Mouse (Mus musculus) intestine, postnatal 0 days (tissue): ENCODE data around the gene Sec1. TPM values are rescaled to one million over a fixed set of nuclear protein-coding genes. Genes with fewer than 3 reads are reported as not detected.

ENCODE experiments used
- ATAC-seq: fragments of 200-750 bp; cut with Nextera tagmentation; 2 replicates; pipeline ENCODE4 v1.8.0; 2017; ENCODE audit warnings: mild to moderate bottlenecking, moderate TSS enrichment, moderate library complexity
- H3K27ac ChIP-seq: fragments of 300-500 bp; sonication (generic); 2 replicates; pipeline ENCODE4 v1.5.1; 2014; ENCODE audit warnings: mild to moderate bottlenecking, low read depth, low read length, moderate library complexity
- H3K27me3 ChIP-seq: fragments of 300-500 bp; sonication (generic); replicated peaks from 2 replicates; pipeline ENCODE4 v1.6.1; 2014; ENCODE audit warnings: low read length, mixed read lengths; ENCODE audit not compliant: control insufficient read depth, insufficient read depth
- H3K36me3 ChIP-seq: fragments of 300-500 bp; sonication (generic); 2 replicates; pipeline ENCODE4 v1.6.1; 2014; ENCODE audit warnings: mild to moderate bottlenecking, moderate library complexity; ENCODE audit not compliant: control insufficient read depth, insufficient read depth
- H3K4me1 ChIP-seq: fragments of 300-500 bp; sonication (generic); replicated peaks from 2 replicates; pipeline ENCODE4 v1.6.1; 2014; ENCODE audit warnings: antibody characterized with exemption, low read length, mixed read lengths; ENCODE audit not compliant: control insufficient read depth, insufficient read depth
- H3K4me2 ChIP-seq: fragments of 300-500 bp; sonication (generic); replicated peaks from 2 replicates; pipeline ENCODE4 v1.6.1; 2014; ENCODE audit warnings: low read depth, mild to moderate bottlenecking, moderate library complexity
- H3K4me3 ChIP-seq: fragments of 300-500 bp; sonication (generic); 2 replicates; pipeline ENCODE4 v1.5.1; 2014; ENCODE audit warnings: low read depth, low read length
- H3K9ac ChIP-seq: fragments of 300-500 bp; sonication (generic); 2 replicates; pipeline ENCODE4 v1.6.1; 2014; ENCODE audit warnings: mild to moderate bottlenecking, low read depth, low read length
- H3K9me3 ChIP-seq: fragments of 300-500 bp; sonication (generic); 2 replicates; pipeline ENCODE4 v1.6.1; 2016; ENCODE audit warnings: mixed run types; ENCODE audit not compliant: control insufficient read depth
- CTCF ChIP-seq: sonication (generic); IDR thresholded peaks from 2 replicates; pipeline ENCODE4 v1.5.1; 2016; ENCODE audit warnings: low read depth, mild to moderate bottlenecking, control low read depth, antibody characterized with exemption, moderate library complexity
- WGBS: fragments of 180-500 bp; shearing (Covaris S2); extraction: QIAGEN DNeasy Blood & Tissue Kit; methylation state at CpG from one replicate; pipeline ENCODE4 v1.1.7; 2014; 5-methylcytosine and 5-hydroxymethylcytosine counted together
- polyA plus RNA-seq: library from polyadenylated mRNA; unstranded; fragments of >200 nt; fragmentation: Nextera tagmentation; extraction: Ambion mirVana; gene quantifications from 2 replicates; pipeline ENCODE4 v1.2.1, GENCODE M21; 2015

Sec1 gene
- polyA plus RNA-seq, 1 experiment from 2014 or later: 0.08 TPM

DNA sequence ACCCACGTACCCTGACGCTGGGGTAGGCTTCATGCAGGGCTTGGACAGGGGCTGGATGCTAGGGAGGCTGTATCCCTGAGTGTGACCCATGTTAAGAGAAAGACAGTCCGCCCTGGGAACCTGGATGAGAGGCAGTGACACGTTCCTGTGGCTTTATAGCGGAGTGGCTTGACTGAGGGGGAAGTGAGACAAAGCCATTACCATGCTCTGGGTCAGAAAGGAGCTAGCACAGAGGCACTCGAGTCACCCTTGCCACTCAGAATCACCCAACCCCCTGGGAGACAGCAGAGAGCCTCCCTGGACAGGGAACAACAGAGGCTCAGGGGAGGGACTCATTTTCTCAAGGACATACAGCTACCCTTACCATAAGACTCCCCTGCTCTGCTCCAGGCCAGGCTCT, 5.1 kb downstream of the Sec1 start:
- no peak for ATAC-seq
- H3K4me2 ChIP-seq: no peak overlapping the region
- no peak overlapping the region for H3K27ac ChIP-seq
- H3K36me3 ChIP-seq: no peaks in the 10 kb centered on the region
- no peaks in the 10 kb centered on the region for H3K9me3 ChIP-seq
- 66% methylated on average over 6 of the region's 6 CpGs for WGBS
- H3K4me3 ChIP-seq: no peak overlapping the region
- TF ChIP-seq CTCF: no peak
- no peak overlapping the region for H3K9ac ChIP-seq
- no peaks in the 10 kb centered on the region for H3K4me1 ChIP-seq
- peaks cover 19% of the 10 kb centered on the region; the same call in 1 of the 2 replicates for H3K27me3 ChIP-seq

DNA sequence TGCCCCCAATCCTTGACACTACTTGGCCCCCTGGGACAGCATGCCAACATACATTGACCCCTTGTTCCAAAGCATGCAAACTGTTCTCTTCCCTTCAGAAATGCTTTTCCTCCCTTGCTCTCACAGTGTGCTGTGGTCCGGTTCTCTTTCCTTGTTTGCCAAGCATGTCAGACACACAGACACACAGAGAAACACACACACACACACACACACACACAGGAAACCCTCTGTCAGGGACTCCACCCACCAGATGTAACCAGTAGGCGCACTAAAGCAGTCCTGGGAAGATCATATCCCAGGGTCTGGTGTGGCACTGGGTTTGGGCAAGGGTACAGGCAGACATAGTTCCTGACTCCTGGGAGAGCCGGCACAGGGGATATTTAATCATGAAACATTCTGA, 7.4 kb downstream of the Sec1 start:
- no peak for TF ChIP-seq CTCF
- 75% methylated on average over 3 of the region's 3 CpGs for WGBS

GRCm38 (mm10) chr7:45685811-45686210, 8.4 kb downstream of the Sec1 start:
- Histone ChIP-seq H3K27ac (no peak overlapping the region), H3K4me2 (no peak overlapping the region), H3K27me3 (peaks cover 22% of the 10 kb centered on the region), H3K4me1 (peaks cover 3% of the 10 kb centered on the region; the same call in 1 of the 2 replicates), H3K4me3 (no peak overlapping the region), H3K9ac (no peak overlapping the region), H3K36me3 (no peaks in the 10 kb centered on the region), H3K9me3 (no peaks in the 10 kb centered on the region)
- no peak for ATAC-seq
- 43% methylated on average over 10 of the region's 10 CpGs for WGBS
- no peak for TF ChIP-seq CTCF

More for the DNA sequence above, 7.4 kb downstream of the Sec1 start:
- H3K9ac ChIP-seq: no peak overlapping the region
- H3K27ac ChIP-seq: no peak overlapping the region
- no peak overlapping the region for H3K4me3 ChIP-seq
- ATAC-seq: no peak
- peaks cover 26% of the 10 kb centered on the region for H3K27me3 ChIP-seq
- H3K4me1 ChIP-seq: peaks cover 3% of the 10 kb centered on the region; the same call in 1 of the 2 replicates
- no peaks in the 10 kb centered on the region for H3K36me3 ChIP-seq
- H3K4me2 ChIP-seq: no peak overlapping the region
- H3K9me3 ChIP-seq: no peaks in the 10 kb centered on the region

- no peaks in the 10 kb centered on the region for H3K36me3 ChIP-seq
- no peak for TF ChIP-seq CTCF
- WGBS: 84% methylated on average over 7 of the region's 7 CpGs
These were observed 10.7 kb downstream of the Sec1 start, which contains the start of gene Ntn5 for GRCm38 (mm10) chr7:45683396-45684050. Gene Ntn5, plus strand, starts transcription at chr7:45684022.

GRCm38 (mm10) chr7:45682144-45683126, 11.8 kb downstream of the Sec1 start:
- no peaks in the 10 kb centered on the region for H3K36me3 ChIP-seq
- TF ChIP-seq CTCF: peak; percentile 100
- H3K4me1 ChIP-seq: peaks cover 3% of the 10 kb centered on the region; the same call in 1 of the 2 replicates
- H3K9ac ChIP-seq: peak overlapping the region; percentile 37; the same call in 1 of the 2 replicates
- ATAC-seq: peak; percentile 23; the same call in 1 of the 2 replicates
- H3K4me3 ChIP-seq: no peak overlapping the region
- WGBS: 26% methylated on average over 14 of the region's 14 CpGs
- no peaks in the 10 kb centered on the region for H3K9me3 ChIP-seq
- peak overlapping the region; percentile 28; the same call in 1 of the 2 replicates for H3K27ac ChIP-seq
- H3K27me3 ChIP-seq: peaks cover 32% of the 10 kb centered on the region
- H3K4me2 ChIP-seq: peak overlapping the region; percentile 49

More at GRCm38 (mm10) chr7:45683396-45684050, 10.7 kb downstream of the Sec1 start, which contains the start of gene Ntn5:
- Histone ChIP-seq H3K9me3 (no peaks in the 10 kb centered on the region), H3K4me2 (no peak within 1 kb of the TSS), H3K4me3 (no peak within 1 kb of the TSS), H3K4me1 (peaks cover 3% of the 10 kb centered on the region; the same call in 1 of the 2 replicates), H3K27ac (no peak within 1 kb of the TSS), H3K9ac (no peak within 1 kb of the TSS), H3K27me3 (peaks cover 25% of the 10 kb centered on the region)
- ATAC-seq: no peak
